In genomic region chr17:65559273-65559672, GRCm38 (mm10) we compare ENCODE assay signal across 10 mouse cellular contexts. TPM values are rescaled to one million over a fixed set of nuclear protein-coding genes. Genes with fewer than 3 reads are reported as not detected.
DNase-seq lines count a peak whose midpoint lies in the region; ATAC-seq and TF ChIP-seq lines count a peak whose summit lies in the region.
"Had no signal": no experiment of that assay in that cellular context is flagged by ENCODE, and none has a peak within 500 bp of the region (broad histone marks: within the 10 kb centered on the region; RNA-seq: fewer than 3 reads in every experiment).

No protein-coding gene starts in this region.

- H3K79me2 ChIP-seq in liver, adult 2 months (ENCODE audit: control insufficient read depth, insufficient read depth, low read length): no peaks in the 10 kb centered on the region

- H3K27me3 ChIP-seq in cerebellum, adult 2 months (ENCODE audit: control insufficient read depth, insufficient read depth, low read length): no peaks in the 10 kb centered on the region
- no peaks in the 10 kb centered on the region for H3K27me3 ChIP-seq in liver, adult 2 months (ENCODE audit: control insufficient read depth, insufficient read depth, low read length)
- H3K27me3 ChIP-seq in stomach, postnatal 0 days (ENCODE audit: control insufficient read depth, insufficient read depth, low read length): no peaks in the 10 kb centered on the region
- H3K27me3 ChIP-seq: heart, embryonic 13.5 days had no signal

- no peak for DNase-seq in cerebellum, adult 2 months
- DNase-seq in cerebellum, adult 11-12 months: no peak
- peak; percentile 29 for DNase-seq in ovary, postnatal 36 days (ENCODE audit: low spot score)
- no peak for DNase-seq in ovary, adult 18-20 months (ENCODE audit: low spot score)
- DNase-seq in liver, adult 2 months (ENCODE audit: extremely low read depth, low read depth, low spot score): no peak
- DNase-seq in stomach, postnatal 0 days (ENCODE audit: low spot score): no peak
- no peak for DNase-seq in right cerebral cortex, postnatal 4 days
- DNase-seq in gastrocnemius, postnatal 10 days: no peak

- H3K4me2 ChIP-seq in stomach, postnatal 0 days (replicated peaks; ENCODE audit: low read depth): no peak overlapping the region

- no peak for ATAC-seq in stomach, postnatal 0 days (ENCODE audit: low FRiP score, low TSS enrichment)

- 51% methylated on average over 5 of the region's 5 CpGs for WGBS in cerebellum, adult 2 months
- WGBS in liver, adult 2 months: 33% methylated on average over 5 of the region's 5 CpGs
- 51% methylated on average over 5 of the region's 5 CpGs for WGBS in stomach, postnatal 0 days

- TF ChIP-seq EP300 in stomach, postnatal 0 days (optimal IDR thresholded peaks at IDR 0.05): no peak

- no peaks in the 10 kb centered on the region for H3K4me1 ChIP-seq in cerebellum, adult 2 months (ENCODE audit: control insufficient read depth, insufficient read depth, low read length)
- no peaks in the 10 kb centered on the region for H3K4me1 ChIP-seq in liver, adult 2 months (ENCODE audit: control insufficient read depth, insufficient read depth, low read length)
- no peaks in the 10 kb centered on the region for H3K4me1 ChIP-seq in stomach, postnatal 0 days (replicated peaks; ENCODE audit: control insufficient read depth, insufficient read depth)

- peak; percentile 47; the same call in 1 of the 2 replicates for TF ChIP-seq CTCF in cerebellum, adult 2 months (IDR thresholded peaks at IDR 0.05; ENCODE audit: borderline replicate concordance, insufficient read depth, low read depth, low read length)
- TF ChIP-seq CTCF in liver, adult 2 months (IDR thresholded peaks at IDR 0.05; ENCODE audit: low read depth, low read length): peak; percentile 60
- TF ChIP-seq CTCF in stomach, postnatal 0 days (IDR thresholded peaks at IDR 0.05; ENCODE audit: low read depth): peak; percentile 68

- H3K4me3 ChIP-seq in cerebellum, adult 2 months (replicated peaks; ENCODE audit: insufficient read depth, low read depth, low read length): no peak overlapping the region
- H3K4me3 ChIP-seq in liver, adult 2 months (ENCODE audit: insufficient read depth, low read depth, low read length): no peak overlapping the region
- H3K4me3 ChIP-seq in stomach, postnatal 0 days (ENCODE audit: low read depth, low read length): no peak overlapping the region
- H3K4me3 ChIP-seq: myocyte had no signal

- no peak for TF ChIP-seq POLR2A in cerebellum, adult 2 months (IDR thresholded peaks at IDR 0.05; ENCODE audit: borderline replicate concordance, insufficient read depth, low read length)
- TF ChIP-seq POLR2A in liver, adult 2 months (IDR thresholded peaks at IDR 0.05; ENCODE audit: extremely low read depth, insufficient read depth, low read length): no peak

- no peak overlapping the region for H3K27ac ChIP-seq in cerebellum, adult 2 months (ENCODE audit: insufficient read depth, low read length)
- H3K27ac ChIP-seq in liver, adult 2 months (replicated peaks; ENCODE audit: insufficient read depth, low read depth, low read length): no peak overlapping the region
- no peak overlapping the region for H3K27ac ChIP-seq in stomach, postnatal 0 days (replicated peaks)
- H3K27ac ChIP-seq: heart, embryonic 13.5 days had no signal

- no peaks in the 10 kb centered on the region for H3K9me3 ChIP-seq in stomach, postnatal 0 days (ENCODE audit: control insufficient read depth, low read length)
- H3K9me3 ChIP-seq: heart, embryonic 13.5 days had no signal

- H3K36me3 ChIP-seq in liver, adult 2 months (ENCODE audit: control insufficient read depth, insufficient read depth, low read length): no peaks in the 10 kb centered on the region
- no peaks in the 10 kb centered on the region for H3K36me3 ChIP-seq in stomach, postnatal 0 days (ENCODE audit: control insufficient read depth, insufficient read depth, low read length)
- H3K36me3 ChIP-seq: heart, embryonic 13.5 days had no signal

- no peak overlapping the region for H3K9ac ChIP-seq in liver, adult 2 months (ENCODE audit: low read depth, low read length)
- H3K9ac ChIP-seq in stomach, postnatal 0 days (ENCODE audit: low read length): no peak overlapping the region
- H3K9ac ChIP-seq: heart, embryonic 13.5 days had no signal

RNA-seq across cellular contexts. Expression of gene Tmem232, which starts 18.7 kb away (rescaled TPM):
- 0.32 and 0.34 TPM in 2 replicates for polyA plus RNA-seq in cerebellum, adult 2 months (2012; rRNA removed)
- total RNA-seq in liver, adult 2 months (2014; rRNA removed): not detected in 2 replicates
- not detected in 2 replicates for polyA plus RNA-seq in liver, adult 2 months (2012; rRNA removed)
- polyA plus RNA-seq in stomach, postnatal 0 days (2015; fragmentation: Nextera tagmentation; extraction: Ambion mirVana): 0.08 TPM in 1 of 2 replicates, not detected in the other
- total RNA-seq in gastrocnemius, postnatal 10 days (2021): 10 to 100 TPM in 1 of 2 experiments, 1 to 10 TPM in 1; 9.5 to 10.3 TPM
- polyA plus RNA-seq: myocyte had no signal

RNA-seq across cellular contexts. Expression of gene Vapa, which starts 54.1 kb away (rescaled TPM):
- 82.3 and 89.7 TPM in 2 replicates for polyA plus RNA-seq in cerebellum, adult 2 months (2012; rRNA removed)
- total RNA-seq in liver, adult 2 months (2014; rRNA removed): 48.9 and 51.7 TPM in 2 replicates
- polyA plus RNA-seq in liver, adult 2 months (2012; rRNA removed): 17.9 and 19.0 TPM in 2 replicates
- polyA plus RNA-seq in stomach, postnatal 0 days (2015; fragmentation: Nextera tagmentation; extraction: Ambion mirVana): 203 and 210 TPM in 2 replicates
- total RNA-seq in gastrocnemius, postnatal 10 days (2021): 100 to 1,000 TPM; 140 to 143 TPM
